Mouse (Mus musculus) CH12.LX (cell line): ENCODE data around the gene Prn.
A peak's percentile ranks its signal among the peaks of the same experiment; 100 is the strongest.

Experiments
- CTCF ChIP-seq, 2 experiments: IDR thresholded peaks in 1 of 2; conservative IDR thresholded peaks in 1 of 2; 2 replicates each; pipeline ENCODE4 v1.5.1; 2011 to 2012; ENCODE audit warnings: low read depth in 2 of 2, low read length in 2 of 2, improper control_type of control experiment in 1 of 2, inconsistent platforms in 1 of 2, mild to moderate bottlenecking in 1 of 2, moderate library complexity in 1 of 2
- EP300 ChIP-seq: IDR thresholded peaks from 2 replicates; pipeline ENCODE4 v1.6.1; 2011; ENCODE audit warnings: low read length, improper control_type of control experiment
- JUND ChIP-seq: conservative IDR thresholded peaks from 2 replicates; pipeline ENCODE4 v1.6.1; 2011; ENCODE audit warnings: low read depth, low read length, improper control_type of control experiment
- MYC ChIP-seq: IDR thresholded peaks from 2 replicates; pipeline ENCODE4 v1.6.1; 2011; ENCODE audit warnings: low read depth, mild to moderate bottlenecking, improper control_type of control experiment, low read length
- NRF1 ChIP-seq: IDR thresholded peaks from 2 replicates; pipeline ENCODE4 v1.6.1; 2014; ENCODE audit warnings: low read depth, mild to moderate bottlenecking, inconsistent platforms, low read length, improper control_type of control experiment, moderate library complexity
- PAX5 ChIP-seq: IDR thresholded peaks from 2 replicates; pipeline ENCODE4 v1.6.1; 2012; ENCODE audit warnings: low read length, inconsistent platforms, mixed read lengths
- POLR2A ChIP-seq: IDR thresholded peaks from 2 replicates; pipeline ENCODE4 v1.6.1; 2011; ENCODE audit warnings: low read depth, mild to moderate bottlenecking, improper control_type of control experiment, low read length
- POLR2AphosphoS2 ChIP-seq: IDR thresholded peaks from 2 replicates; pipeline ENCODE4 v1.6.1; 2011; ENCODE audit warnings: low read depth, low read length, improper control_type of control experiment
- RCOR1 ChIP-seq: conservative IDR thresholded peaks from 2 replicates; pipeline ENCODE4 v1.6.1; 2012; ENCODE audit warnings: low read depth, mild to moderate bottlenecking, inconsistent platforms, low read length, improper control_type of control experiment
- UBTF ChIP-seq: IDR thresholded peaks from 2 replicates; pipeline ENCODE4 v1.6.1; 2012; ENCODE audit warnings: low read depth, mild to moderate bottlenecking, inconsistent platforms, low read length, improper control_type of control experiment, moderate library complexity
- USF2 ChIP-seq: conservative IDR thresholded peaks from 2 replicates; pipeline ENCODE4 v1.6.1; 2011; ENCODE audit warnings: low read depth, low read length, improper control_type of control experiment

- TF ChIP-seq EP300 (peak; percentile 62; the same call in 1 of the 2 replicates), POLR2A (no peak), POLR2AphosphoS2 (no peak), CTCF (conservative IDR thresholded peaks at IDR 0.05 in 1 of 2, IDR thresholded peaks at IDR 0.05 in 1 of 2; ENCODE audit: low read depth in 2 of 2, low read length in 2 of 2) (no peak), NRF1 (no peak), USF2 (0 out of 2 replicates have a peak, but pooled peaks have one; percentile 19), JUND (no peak), UBTF (no peak), PAX5 (no peak), RCOR1 (no peak), MYC (peak; percentile 45; the same call in 1 of the 2 replicates)
Observed at GRCm38 (mm10) chr2:132003916-132004315, 94.2 kb downstream of the Prn start.
